Mouse (Mus musculus): ENCODE measurements around the gene Cdip1. TPM values are rescaled to one million over a fixed set of nuclear protein-coding genes. Genes with fewer than 3 reads are reported as not detected.
A peak's percentile ranks its signal among the peaks of the same experiment; 100 is the strongest.

The Cdip1 gene
- polyA plus RNA-seq, 1 experiment from 2014 or later: 97.2 TPM

DNA sequence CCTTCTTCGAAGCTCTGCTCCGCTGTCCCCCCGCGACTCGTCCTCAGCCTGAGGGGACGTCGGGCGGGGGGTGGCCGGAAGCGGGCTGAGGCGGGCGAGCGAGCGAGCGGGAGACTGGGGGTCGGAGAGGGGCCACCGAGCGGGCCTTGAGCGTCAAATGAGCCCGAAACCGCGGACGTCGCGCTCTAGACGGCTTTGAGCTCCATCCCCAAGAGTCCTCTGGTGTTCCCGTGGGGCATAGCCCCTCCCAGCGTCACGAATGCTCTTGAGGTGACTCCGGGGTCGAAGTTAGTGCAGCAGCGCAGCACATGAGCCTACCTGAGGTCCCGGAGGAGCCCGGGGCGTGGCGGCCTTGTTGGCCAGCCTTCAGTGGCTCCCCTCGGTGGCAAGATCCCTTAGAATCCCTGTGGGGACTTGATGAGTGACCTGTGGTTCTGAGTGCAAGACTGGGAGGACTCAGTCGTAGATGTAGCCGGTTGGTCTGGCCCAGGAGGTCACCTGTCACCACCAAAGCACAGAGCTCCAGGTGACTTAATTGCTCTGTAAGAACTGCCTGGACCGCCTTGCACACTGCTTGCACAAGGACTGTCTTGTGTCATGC is 63.5 kb downstream of the Cdip1 start:
- Histone ChIP-seq H3K9ac (ENCODE audit: low read depth, low read length) (peak overlapping the region; percentile 92), H3K9me3 (ENCODE audit: control insufficient read depth, low read length) (no peaks in the 10 kb centered on the region), H3K4me3 (ENCODE audit: low read length) (peak overlapping the region; percentile 92), H3K36me3 (ENCODE audit: control insufficient read depth, insufficient read depth, low read length) (no peaks in the 10 kb centered on the region), H3K4me1 (ENCODE audit: control insufficient read depth, insufficient read depth, low read length) (peaks cover 4% of the 10 kb centered on the region; the same call in 1 of the 2 replicates), H3K27me3 (replicated peaks; ENCODE audit: control insufficient read depth, insufficient read depth, low read length) (no peaks in the 10 kb centered on the region), H3K27ac (ENCODE audit: low read length) (peak overlapping the region; percentile 90), H3K4me2 (ENCODE audit: low read depth, low read length) (peak overlapping the region; percentile 70)
- ATAC-seq: peak; percentile 88
- 1% methylated on average over 40 of the region's 40 CpGs for WGBS

DNA sequence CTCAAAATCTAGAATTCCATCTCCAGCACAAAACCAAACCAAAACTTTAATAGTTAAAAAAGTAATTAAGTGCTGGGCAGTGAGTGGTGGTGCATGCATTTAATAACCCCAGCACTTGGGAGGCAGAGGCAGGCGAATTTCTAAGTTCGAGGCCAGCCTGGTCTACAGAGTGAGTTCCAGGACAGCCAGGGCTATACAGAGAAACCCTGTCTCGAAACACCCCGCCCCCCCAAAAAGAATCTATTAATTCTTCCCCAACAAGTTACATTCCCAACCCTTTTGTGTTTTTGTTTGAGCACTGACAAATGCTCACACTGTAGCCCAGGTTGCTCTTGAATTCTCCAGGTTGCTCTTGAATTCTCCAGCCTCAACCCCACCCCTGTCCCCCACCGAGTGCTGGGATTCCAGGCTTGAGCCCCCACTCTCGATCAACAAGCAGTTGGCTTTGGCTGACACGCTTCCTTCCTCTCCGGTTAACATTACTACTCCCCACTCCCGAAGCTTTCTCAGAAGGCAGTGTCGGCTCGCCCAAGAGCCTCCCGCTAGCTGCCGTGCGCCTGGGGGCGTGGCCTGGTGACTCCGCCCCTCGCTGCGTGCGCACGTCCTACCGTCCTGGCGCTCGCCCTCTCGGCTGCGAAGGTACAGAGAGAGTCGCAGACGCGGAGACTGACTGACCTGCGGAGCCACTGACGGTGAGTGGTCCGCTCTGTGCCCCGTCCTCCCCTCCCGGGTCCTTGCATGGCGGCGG is 64.1 kb downstream of the Cdip1 start, which contains the start of gene Hmox2:
Hmox2 (plus strand) TSS at position 582 of the 748 bp plus-strand sequence.
- no peaks in the 10 kb centered on the region for H3K36me3 ChIP-seq (ENCODE audit: control insufficient read depth, insufficient read depth, low read length)
- 5% methylated on average over 35 of the region's 35 CpGs for WGBS
- peak within 1 kb of the TSS; percentile 90 for H3K27ac ChIP-seq (ENCODE audit: low read length)
- ATAC-seq: peak; percentile 98
- H3K27me3 ChIP-seq (replicated peaks; ENCODE audit: control insufficient read depth, insufficient read depth, low read length): no peaks in the 10 kb centered on the region
- H3K4me3 ChIP-seq (ENCODE audit: low read length): peak within 1 kb of the TSS; percentile 92
- peak within 1 kb of the TSS; percentile 92 for H3K9ac ChIP-seq (ENCODE audit: low read depth, low read length)
- peaks cover 4% of the 10 kb centered on the region; the same call in 1 of the 2 replicates for H3K4me1 ChIP-seq (ENCODE audit: control insufficient read depth, insufficient read depth, low read length)
- H3K9me3 ChIP-seq (ENCODE audit: control insufficient read depth, low read length): no peaks in the 10 kb centered on the region
- peak within 1 kb of the TSS; percentile 82 for H3K4me2 ChIP-seq (ENCODE audit: low read depth, low read length)

GRCm38 (mm10) chr16:4725266-4725665 is 64.8 kb downstream of the Cdip1 start:
- no peak overlapping the region for H3K9ac ChIP-seq (ENCODE audit: low read depth, low read length)
- H3K27me3 ChIP-seq (replicated peaks; ENCODE audit: control insufficient read depth, insufficient read depth, low read length): no peaks in the 10 kb centered on the region
- ATAC-seq: no peak
- no peaks in the 10 kb centered on the region for H3K9me3 ChIP-seq (ENCODE audit: control insufficient read depth, low read length)
- 74% methylated on average over 4 of the region's 4 CpGs for WGBS
- H3K4me2 ChIP-seq (ENCODE audit: low read depth, low read length): no peak overlapping the region
- no peak overlapping the region for H3K27ac ChIP-seq (ENCODE audit: low read length)
- no peak overlapping the region for H3K4me3 ChIP-seq (ENCODE audit: low read length)
- peaks cover 4% of the 10 kb centered on the region; the same call in 1 of the 2 replicates for H3K4me1 ChIP-seq (ENCODE audit: control insufficient read depth, insufficient read depth, low read length)
- no peaks in the 10 kb centered on the region for H3K36me3 ChIP-seq (ENCODE audit: control insufficient read depth, insufficient read depth, low read length)

DNA sequence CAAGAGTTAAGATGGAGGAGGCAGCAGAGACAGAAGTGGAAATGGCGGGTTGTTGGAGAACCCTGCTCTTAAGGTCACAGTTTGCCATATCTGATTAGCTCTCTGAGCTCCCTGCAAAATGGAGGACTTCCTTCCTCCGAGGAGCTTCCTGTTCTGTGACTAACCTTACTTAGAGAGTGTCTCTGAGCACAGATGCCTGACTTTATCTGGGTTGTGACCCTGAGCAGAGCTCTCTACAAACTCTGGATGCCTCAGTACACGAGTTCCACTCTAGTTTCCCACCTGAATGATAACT is 67.2 kb downstream of the Cdip1 start:
- no peak overlapping the region; the same call in 1 of the 2 replicates for H3K27ac ChIP-seq (ENCODE audit: low read length)
- 69% methylated on average over 3 of the region's 3 CpGs for WGBS
- H3K4me3 ChIP-seq (ENCODE audit: low read length): no peak overlapping the region
- H3K9ac ChIP-seq (ENCODE audit: low read depth, low read length): no peak overlapping the region
- no peak for ATAC-seq
- H3K27me3 ChIP-seq (replicated peaks; ENCODE audit: control insufficient read depth, insufficient read depth, low read length): no peaks in the 10 kb centered on the region
- no peaks in the 10 kb centered on the region for H3K36me3 ChIP-seq (ENCODE audit: control insufficient read depth, insufficient read depth, low read length)
- no peak overlapping the region for H3K4me2 ChIP-seq (ENCODE audit: low read depth, low read length)
- no peaks in the 10 kb centered on the region for H3K9me3 ChIP-seq (ENCODE audit: control insufficient read depth, low read length)
- peaks cover 4% of the 10 kb centered on the region; the same call in 1 of the 2 replicates for H3K4me1 ChIP-seq (ENCODE audit: control insufficient read depth, insufficient read depth, low read length)

- 66% methylated on average over 7 of the region's 7 CpGs for WGBS
- Histone ChIP-seq H3K27ac (ENCODE audit: low read length) (no peak overlapping the region; the same call in 1 of the 2 replicates), H3K36me3 (ENCODE audit: control insufficient read depth, insufficient read depth, low read length) (no peaks in the 10 kb centered on the region), H3K9ac (ENCODE audit: low read depth, low read length) (no peak overlapping the region), H3K4me1 (ENCODE audit: control insufficient read depth, insufficient read depth, low read length) (no peaks in the 10 kb centered on the region), H3K27me3 (replicated peaks; ENCODE audit: control insufficient read depth, insufficient read depth, low read length) (no peaks in the 10 kb centered on the region), H3K4me2 (ENCODE audit: low read depth, low read length) (no peak overlapping the region), H3K4me3 (ENCODE audit: low read length) (no peak overlapping the region), H3K9me3 (ENCODE audit: control insufficient read depth, low read length) (no peaks in the 10 kb centered on the region)
- ATAC-seq: no peak
Measured at GRCm38 (mm10) chr16:4722128-4722914, 67.8 kb downstream of the Cdip1 start.

DNA sequence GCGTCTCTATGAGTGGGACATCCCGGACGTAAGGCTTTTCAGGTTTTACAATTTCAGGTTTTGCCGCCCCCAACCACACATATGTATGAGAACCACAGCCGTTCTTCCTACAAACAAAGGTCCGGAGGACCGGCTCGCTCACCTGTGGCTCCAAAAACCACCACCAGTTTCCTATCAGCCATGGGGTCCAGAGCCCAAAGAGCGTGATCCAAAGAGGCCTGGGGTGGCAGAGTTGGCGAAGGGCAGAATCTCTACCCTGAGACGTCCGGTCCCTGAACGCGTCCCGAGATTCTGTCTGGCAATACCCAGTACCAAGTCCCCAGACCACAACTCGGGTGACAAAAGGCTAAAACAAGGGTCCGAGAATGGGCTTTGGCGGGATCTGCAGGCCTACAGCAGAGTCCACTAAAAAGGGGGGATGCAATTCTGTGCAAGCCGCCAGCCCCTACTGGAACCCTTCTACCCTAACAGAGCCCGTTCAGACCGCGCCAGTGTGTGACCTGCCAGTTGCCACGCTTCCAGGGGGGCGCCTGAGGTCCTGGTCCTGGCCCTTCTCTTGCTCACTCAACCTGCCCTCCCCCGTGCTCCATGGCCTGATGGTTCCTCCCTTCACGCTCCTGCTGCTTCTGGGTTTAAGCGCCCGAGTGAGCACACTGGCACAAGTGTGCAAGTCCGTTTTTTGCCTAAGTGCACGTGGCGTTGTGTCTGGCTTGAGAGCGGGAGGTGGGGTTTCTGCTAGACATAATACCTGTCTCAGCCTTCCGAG is 71.2 kb downstream of the Cdip1 start, which contains the start of gene Nmral1:
Nmral1 (minus strand) TSS at position 604 of the 766 bp plus-strand sequence.
- Histone ChIP-seq H3K9ac (ENCODE audit: low read depth, low read length) (peak within 1 kb of the TSS; percentile 76), H3K4me3 (ENCODE audit: low read length) (peak within 1 kb of the TSS; percentile 65), H3K4me2 (ENCODE audit: low read depth, low read length) (peak within 1 kb of the TSS; percentile 68), H3K27me3 (replicated peaks; ENCODE audit: control insufficient read depth, insufficient read depth, low read length) (no peaks in the 10 kb centered on the region), H3K36me3 (ENCODE audit: control insufficient read depth, insufficient read depth, low read length) (no peaks in the 10 kb centered on the region), H3K27ac (ENCODE audit: low read length) (peak within 1 kb of the TSS; percentile 34; the same call in 1 of the 2 replicates), H3K4me1 (ENCODE audit: control insufficient read depth, insufficient read depth, low read length) (no peaks in the 10 kb centered on the region), H3K9me3 (ENCODE audit: control insufficient read depth, low read length) (no peaks in the 10 kb centered on the region)
- ATAC-seq: peak; percentile 94
- WGBS: 10% methylated on average over 33 of the region's 33 CpGs

- Histone ChIP-seq H3K4me2 (ENCODE audit: low read depth, low read length) (peak overlapping the region; percentile 68), H3K9ac (ENCODE audit: low read depth, low read length) (0 out of 2 replicates have a peak overlapping the region, but pooled peaks have one; percentile 76), H3K27me3 (replicated peaks; ENCODE audit: control insufficient read depth, insufficient read depth, low read length) (no peaks in the 10 kb centered on the region), H3K9me3 (ENCODE audit: control insufficient read depth, low read length) (no peaks in the 10 kb centered on the region), H3K4me3 (ENCODE audit: low read length) (peak overlapping the region; percentile 65), H3K4me1 (ENCODE audit: control insufficient read depth, insufficient read depth, low read length) (no peaks in the 10 kb centered on the region), H3K27ac (ENCODE audit: low read length) (no peak overlapping the region), H3K36me3 (ENCODE audit: control insufficient read depth, insufficient read depth, low read length) (no peaks in the 10 kb centered on the region)
- ATAC-seq: no peak
- 49% methylated on average over 3 of the region's 3 CpGs for WGBS
Measured at GRCm38 (mm10) chr16:4717866-4718265, 72.2 kb downstream of the Cdip1 start.

GRCm38 (mm10) chr16:4713861-4714710 is 76.0 kb downstream of the Cdip1 start:
- Histone ChIP-seq H3K9ac (ENCODE audit: low read depth, low read length) (no peak overlapping the region), H3K4me2 (ENCODE audit: low read depth, low read length) (no peak overlapping the region), H3K9me3 (ENCODE audit: control insufficient read depth, low read length) (no peaks in the 10 kb centered on the region), H3K27ac (ENCODE audit: low read length) (no peak overlapping the region), H3K36me3 (ENCODE audit: control insufficient read depth, insufficient read depth, low read length) (0 out of 2 replicates have a peak, but pooled peaks cover 7% of the 10 kb centered on the region), H3K27me3 (replicated peaks; ENCODE audit: control insufficient read depth, insufficient read depth, low read length) (no peaks in the 10 kb centered on the region), H3K4me3 (ENCODE audit: low read length) (no peak overlapping the region), H3K4me1 (ENCODE audit: control insufficient read depth, insufficient read depth, low read length) (no peaks in the 10 kb centered on the region)
- WGBS: 85% methylated on average over 17 of the region's 17 CpGs
- ATAC-seq: no peak

Data from intestine, embryonic 16.5 days (tissue).